Mouse (Mus musculus): ENCODE measurements around the gene Gm42791.

DNA sequence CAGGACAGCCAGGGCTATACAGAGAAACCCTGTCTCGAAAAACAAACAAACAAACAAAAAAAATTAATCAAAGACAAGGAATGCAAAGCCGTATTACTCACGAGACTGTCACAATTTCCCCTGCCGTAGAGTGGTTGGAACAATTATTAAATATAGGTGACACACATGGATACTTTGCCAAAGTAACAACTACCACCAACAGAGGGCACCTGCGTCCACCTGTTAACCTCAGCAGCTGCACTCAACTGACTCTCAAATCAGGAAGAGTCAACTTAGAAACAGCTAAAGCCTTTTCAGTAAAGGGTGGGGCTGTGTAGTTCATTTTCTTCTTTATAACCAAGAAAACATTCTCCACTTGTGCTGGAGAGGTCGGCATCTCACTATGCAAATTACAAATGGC is 90.1 kb downstream of the Gm42791 start:
- peak; percentile 13; the same call in 1 of the 2 replicates for TF ChIP-seq CTCF (conservative IDR thresholded peaks at IDR 0.05; ENCODE audit: low read length)
- TF ChIP-seq NANOG (IDR thresholded peaks at IDR 0.05; ENCODE audit: borderline replicate concordance, low read length): no peak

All from E14TG2a.4 (cell line).